Mouse (Mus musculus): ENCODE measurements around the gene Zfp142.

DNA sequence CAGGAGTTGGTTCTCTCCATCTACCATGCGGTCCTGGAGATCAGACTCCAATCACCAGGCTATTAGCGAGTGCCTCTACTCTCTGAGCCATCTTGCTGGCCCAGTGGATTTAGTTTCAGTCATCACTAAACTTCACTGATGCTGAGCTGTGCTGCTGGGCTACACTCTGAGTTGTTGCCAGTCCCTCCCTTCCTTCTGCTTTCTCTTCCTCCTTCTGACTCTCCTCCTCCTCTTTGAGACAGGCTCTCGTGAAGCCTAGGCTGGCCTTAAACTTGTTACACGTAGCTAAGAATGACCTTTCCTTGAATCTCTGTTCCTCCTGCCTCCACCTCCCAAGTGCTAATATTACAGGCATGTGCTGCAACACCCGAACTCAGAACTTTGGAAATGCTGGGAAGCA, 29.0 kb downstream of the Zfp142 start:
- TF ChIP-seq POLR2A (IDR thresholded peaks at IDR 0.05; ENCODE audit: borderline replicate concordance, control insufficient read depth, low read depth, low read length) (no peak), CTCF (IDR thresholded peaks at IDR 0.05; ENCODE audit: control insufficient read depth, insufficient read depth, low read length) (no peak)
